Mouse (Mus musculus): ENCODE data around the gene 1810037I17Rik.

1810037I17Rik gene

GRCm38 (mm10) chr3:122924009-122924914 is at the start of gene 1810037I17Rik:
1810037I17Rik (plus strand) TSS chr3:122924203.
- DNase-seq (ENCODE audit: low read depth): peak; percentile 93

- no peak for DNase-seq (ENCODE audit: low read depth)
Measured at GRCm38 (mm10) chr3:122876870-122877269, 47.1 kb upstream of the 1810037I17Rik start.

- no peak for DNase-seq (ENCODE audit: low read depth)
Measured at GRCm38 (mm10) chr3:122877543-122877942, 46.5 kb upstream of the 1810037I17Rik start.

- no peak for DNase-seq (ENCODE audit: low read depth)
Measured at GRCm38 (mm10) chr3:122878705-122879315, 45.2 kb upstream of the 1810037I17Rik start.

- no peak for DNase-seq (ENCODE audit: low read depth)
Measured at GRCm38 (mm10) chr3:122887505-122888301, 36.3 kb upstream of the 1810037I17Rik start.

GRCm38 (mm10) chr3:122888371-122888819 is 35.6 kb upstream of the 1810037I17Rik start:
- no peak for DNase-seq (ENCODE audit: low read depth)

- DNase-seq (ENCODE audit: low read depth): no peak
Measured at GRCm38 (mm10) chr3:122894772-122895171, 29.2 kb upstream of the 1810037I17Rik start, which contains the start of gene Fabp2. Fabp2 (plus strand) TSS chr3:122895072.

GRCm38 (mm10) chr3:122895189-122895731 is 28.7 kb upstream of the 1810037I17Rik start:
- DNase-seq (ENCODE audit: low read depth): no peak

- DNase-seq (ENCODE audit: low read depth): no peak
Measured at GRCm38 (mm10) chr3:122898254-122898653, 25.7 kb upstream of the 1810037I17Rik start.

- DNase-seq (ENCODE audit: low read depth): peak; percentile 63
Measured at GRCm38 (mm10) chr3:122903746-122904433, 20.1 kb upstream of the 1810037I17Rik start.

- no peak for DNase-seq (ENCODE audit: low read depth)
Measured at GRCm38 (mm10) chr3:122907841-122908240, 16.2 kb upstream of the 1810037I17Rik start.

- no peak for DNase-seq (ENCODE audit: low read depth)
Measured at GRCm38 (mm10) chr3:122915493-122915892, 8.5 kb upstream of the 1810037I17Rik start.

- no peak for DNase-seq (ENCODE audit: low read depth)
Measured at GRCm38 (mm10) chr3:122916191-122916680, 7.8 kb upstream of the 1810037I17Rik start.

GRCm38 (mm10) chr3:122918672-122919071 is 5.3 kb upstream of the 1810037I17Rik start:
- no peak for DNase-seq (ENCODE audit: low read depth)

- DNase-seq (ENCODE audit: low read depth): no peak
Measured at GRCm38 (mm10) chr3:122919260-122919659, 4.7 kb upstream of the 1810037I17Rik start, which contains the start of gene Gm10959. Gm10959 (minus strand) TSS chr3:122919360.

- DNase-seq (ENCODE audit: low read depth): no peak
Measured at GRCm38 (mm10) chr3:122920572-122921435, 3.2 kb upstream of the 1810037I17Rik start.

- DNase-seq (ENCODE audit: low read depth): no peak
Measured at GRCm38 (mm10) chr3:122921676-122922527, 2.1 kb upstream of the 1810037I17Rik start.

GRCm38 (mm10) chr3:122923147-122923546 is 856 bp upstream of the 1810037I17Rik start:
- DNase-seq (ENCODE audit: low read depth): peak; percentile 19

- DNase-seq (ENCODE audit: low read depth): no peak
Measured at GRCm38 (mm10) chr3:122929723-122930122, 5.7 kb downstream of the 1810037I17Rik start.

Measured in naive thymus-derived CD4-positive, alpha-beta T cell, adult 2 months (primary cell).